Mouse (Mus musculus): ENCODE data around the gene Trnp1.

The Trnp1 gene

DNA sequence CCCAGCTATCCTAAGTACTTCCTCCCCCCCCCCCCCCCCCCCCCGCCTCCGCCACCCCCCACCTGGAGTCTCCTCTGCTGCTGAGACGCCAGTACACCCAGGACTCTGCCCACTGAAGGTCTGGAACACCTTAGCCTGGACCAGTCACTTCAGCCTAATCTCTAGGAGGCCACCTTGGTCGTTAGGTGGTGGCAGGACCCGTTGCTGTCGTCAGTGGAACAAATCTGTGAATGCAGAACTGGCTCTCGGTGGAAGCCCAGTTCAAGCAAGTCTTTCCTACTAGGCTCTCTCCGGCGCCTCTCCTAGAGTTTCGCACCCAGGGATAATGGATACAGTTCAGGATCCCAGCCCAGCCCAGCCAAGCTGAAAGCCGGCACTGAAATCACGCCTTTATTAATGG lies 4.5 kb downstream of the Trnp1 start:
- no peak for DNase-seq

DNA sequence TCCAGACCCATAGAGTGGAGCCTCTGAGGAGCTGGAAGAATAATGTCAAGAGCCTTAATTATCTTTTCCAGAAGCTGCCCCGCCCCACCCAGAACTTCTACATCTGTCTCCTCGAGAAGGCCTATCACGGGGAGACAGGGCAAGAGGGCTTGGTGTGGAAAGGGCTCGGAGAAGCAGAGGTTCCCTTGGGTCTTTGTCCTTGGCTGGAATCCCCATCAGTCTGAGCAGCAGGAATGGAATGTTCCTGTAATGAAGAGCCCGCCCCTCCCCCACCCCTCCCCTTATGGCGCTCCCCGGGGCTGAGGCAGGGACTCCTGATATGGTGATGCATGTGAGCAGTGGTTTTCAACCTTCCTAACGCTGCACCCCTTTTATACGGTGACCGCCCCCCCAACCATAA lies 6.5 kb downstream of the Trnp1 start:
- DNase-seq, result no peak

DNA sequence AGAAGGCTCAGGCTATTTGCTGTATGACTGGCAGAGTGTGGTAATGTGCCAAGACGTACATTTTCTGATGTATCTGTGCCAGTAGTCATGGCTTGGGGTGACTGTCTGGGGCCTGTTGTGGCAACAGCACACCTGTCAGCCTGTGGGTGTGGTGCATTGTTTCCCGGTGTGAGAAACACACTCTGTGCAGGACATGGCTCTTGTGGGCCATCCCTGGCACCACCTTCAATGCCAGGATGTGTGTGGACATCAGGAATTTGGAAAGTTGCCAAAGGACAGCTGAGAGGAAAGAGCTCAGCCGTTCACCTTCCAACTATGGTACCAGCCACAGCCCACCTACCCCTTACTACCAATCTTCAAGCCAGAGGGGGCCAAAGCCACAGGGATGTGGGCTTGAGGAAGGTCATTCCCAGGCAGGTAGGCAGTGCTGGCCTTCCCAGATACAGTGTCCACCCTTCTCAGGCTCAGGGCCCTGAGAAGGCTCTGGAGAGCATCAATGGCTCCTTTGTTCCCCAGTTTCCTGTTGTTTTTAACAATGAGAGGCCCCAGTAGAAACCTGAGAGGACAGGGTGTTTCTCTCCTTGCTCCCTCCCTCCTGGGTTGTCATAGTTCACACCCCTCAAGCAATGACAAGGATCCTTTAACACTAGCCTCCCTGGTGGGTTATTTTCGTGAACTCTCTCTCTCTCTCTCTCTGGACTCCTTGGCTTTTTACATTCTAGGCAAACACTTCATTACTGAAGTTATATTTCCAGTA lies 8.7 kb downstream of the Trnp1 start:
- no peak for DNase-seq

DNA sequence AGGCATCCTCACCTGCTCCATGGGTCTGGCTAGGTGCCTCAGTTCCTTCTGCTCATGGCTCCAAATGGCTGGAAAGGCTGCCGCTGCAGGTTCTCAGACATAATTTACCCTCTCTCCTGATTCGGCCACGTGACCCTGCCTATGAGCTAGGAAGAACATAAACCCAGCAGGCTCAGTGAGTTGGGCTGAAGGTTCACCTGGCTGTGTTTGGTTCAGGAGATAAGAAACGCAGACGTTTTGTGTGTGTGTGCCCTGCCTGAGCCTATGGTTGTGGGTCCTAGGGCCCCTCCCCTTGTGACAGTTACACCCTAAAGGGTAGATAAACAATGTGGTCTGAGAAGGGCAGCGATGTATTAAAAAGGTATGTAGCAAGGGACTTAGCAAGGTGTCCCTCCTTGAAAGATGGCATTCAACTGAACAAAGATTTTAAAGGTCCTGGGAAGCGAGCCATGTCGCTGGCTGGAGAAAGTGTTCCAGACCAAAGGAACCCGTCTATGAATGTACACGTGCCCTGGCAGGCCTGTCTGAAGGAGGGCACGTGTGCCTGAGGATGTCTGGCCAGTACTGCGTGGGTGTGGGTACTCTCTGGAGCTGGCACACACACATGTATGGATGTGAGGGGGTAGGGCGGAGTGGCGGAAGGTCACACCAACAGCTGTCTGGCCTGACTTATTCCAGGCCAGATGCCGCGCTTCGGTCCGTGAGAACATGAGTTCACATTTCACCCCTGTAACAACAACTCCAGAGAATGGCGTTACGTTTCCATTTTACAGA lies 9.5 kb downstream of the Trnp1 start:
- no peak for DNase-seq

DNA sequence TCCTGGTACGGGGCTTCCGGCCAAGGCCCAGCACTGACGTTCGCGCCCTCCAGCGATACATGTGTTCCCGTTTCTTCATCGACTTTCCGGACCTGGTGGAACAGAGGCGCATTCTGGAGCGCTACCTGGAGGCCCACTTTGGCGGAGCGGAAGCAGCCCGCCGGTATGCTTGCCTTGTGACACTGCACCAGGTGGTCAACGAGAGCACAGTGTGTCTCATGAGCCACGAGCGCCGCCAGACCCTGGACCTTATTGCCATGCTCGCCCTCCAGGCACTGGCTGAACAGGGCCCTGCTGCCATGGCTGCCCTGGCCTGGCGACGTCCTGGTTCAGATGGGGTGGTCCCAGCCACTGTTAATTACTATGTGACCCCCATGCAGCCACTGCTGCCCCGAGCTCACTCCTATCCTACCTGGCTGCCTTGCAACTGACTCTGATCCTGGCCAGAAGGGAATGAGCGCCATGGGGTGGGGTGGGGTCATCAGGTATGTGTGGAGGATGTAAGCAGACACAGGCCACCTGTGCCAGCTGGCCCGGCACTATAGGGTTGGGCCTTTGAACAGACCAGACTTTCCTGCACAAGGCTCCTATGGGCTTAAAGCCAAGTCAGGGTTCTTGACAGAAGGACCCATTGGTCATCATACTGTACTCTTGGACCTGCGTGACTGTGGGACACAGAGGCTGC lies 11.5 kb downstream of the Trnp1 start:
- DNase-seq, result no peak

DNA sequence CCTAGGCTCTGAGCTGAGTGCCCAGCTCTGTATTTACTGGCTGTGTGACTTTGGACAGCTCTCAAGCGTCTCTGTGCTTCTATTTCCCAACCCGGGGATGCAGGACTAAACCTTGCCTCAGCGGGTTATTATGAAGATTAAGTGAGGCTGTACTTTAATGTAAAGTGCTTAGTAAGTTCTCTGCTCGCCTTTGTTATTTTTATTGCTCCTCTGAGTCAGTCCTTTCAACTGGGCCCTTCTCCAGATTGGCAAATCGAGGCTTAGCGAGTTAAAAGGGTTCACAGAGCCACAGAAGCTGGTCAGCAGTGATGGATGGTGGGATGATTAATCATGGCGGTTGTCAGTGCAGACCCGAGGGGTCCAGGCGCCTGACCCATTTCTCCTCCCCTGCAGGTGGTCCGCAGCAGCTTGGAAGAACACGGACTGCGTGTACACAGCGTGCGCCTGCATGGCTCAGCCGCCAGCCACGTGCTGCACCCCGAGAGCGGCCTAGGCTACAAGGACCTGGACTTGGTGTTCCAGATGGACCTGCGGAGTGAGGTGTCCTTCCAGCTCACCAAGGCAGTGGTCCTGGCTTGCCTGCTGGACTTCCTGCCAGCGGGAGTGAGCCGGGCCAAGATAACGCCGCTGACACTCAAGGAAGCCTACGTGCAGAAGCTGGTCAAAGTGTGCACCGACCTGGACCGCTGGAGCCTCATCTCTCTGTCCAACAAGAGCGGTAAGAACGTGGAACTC lies 12.5 kb downstream of the Trnp1 start:
- no peak for DNase-seq

DNA sequence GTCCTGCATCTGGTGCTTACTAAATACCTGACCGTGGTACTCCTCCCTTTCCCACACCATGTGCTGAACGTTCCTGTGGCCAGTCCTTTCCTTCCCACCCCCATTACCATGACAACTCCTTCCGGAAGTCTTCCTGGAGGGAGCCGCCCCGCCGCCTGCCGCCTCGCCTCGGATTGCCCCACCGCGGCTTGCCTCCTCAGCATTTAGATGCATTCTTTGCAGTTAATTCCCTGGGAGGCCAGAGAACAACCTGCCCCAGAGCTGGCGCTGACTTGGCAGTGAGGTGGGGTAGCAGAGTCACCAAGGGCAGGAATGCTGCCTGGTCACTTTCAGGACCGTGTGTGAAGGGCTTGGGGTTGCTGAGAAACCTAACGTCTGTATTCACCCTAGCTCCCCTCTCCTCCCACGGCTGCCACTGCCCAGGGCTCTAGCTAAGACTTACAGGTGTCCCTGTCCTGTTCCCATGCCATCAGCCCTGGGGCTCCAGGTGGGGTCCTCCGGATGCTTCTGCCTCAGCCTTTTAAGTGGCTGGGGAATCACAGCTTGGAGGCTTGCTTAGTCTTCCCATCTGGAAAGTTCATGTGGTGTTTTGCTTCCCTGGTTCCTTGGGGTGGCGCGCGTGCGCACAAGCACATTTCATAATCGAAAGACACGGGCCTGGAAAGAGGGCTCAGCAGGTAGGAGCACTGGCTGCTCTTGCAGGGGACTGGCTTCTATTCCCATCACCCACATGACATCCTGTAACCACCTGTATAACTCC lies 13.9 kb downstream of the Trnp1 start:
- DNase-seq, result peak; percentile 63

DNA sequence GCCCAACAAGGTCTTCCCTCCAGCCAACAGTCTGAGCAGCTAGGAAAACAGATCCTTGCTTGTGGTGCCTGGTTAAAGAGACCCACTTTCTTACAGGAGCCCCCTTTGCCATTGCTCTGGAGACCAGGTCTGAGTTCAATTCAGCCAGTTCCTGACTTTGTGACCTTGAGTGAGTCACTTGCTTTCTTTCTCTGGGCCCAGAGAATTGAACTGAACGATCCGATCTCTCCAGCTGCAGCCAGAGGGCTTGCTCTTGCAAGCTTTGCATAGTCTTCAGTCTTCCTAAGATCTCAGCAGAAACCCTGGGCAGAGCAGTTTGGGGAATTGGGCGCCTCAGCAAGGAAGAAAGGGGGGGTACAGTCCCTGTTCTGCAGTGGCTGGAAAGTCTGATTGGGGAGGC lies 15.9 kb downstream of the Trnp1 start:
- no peak for DNase-seq

DNA sequence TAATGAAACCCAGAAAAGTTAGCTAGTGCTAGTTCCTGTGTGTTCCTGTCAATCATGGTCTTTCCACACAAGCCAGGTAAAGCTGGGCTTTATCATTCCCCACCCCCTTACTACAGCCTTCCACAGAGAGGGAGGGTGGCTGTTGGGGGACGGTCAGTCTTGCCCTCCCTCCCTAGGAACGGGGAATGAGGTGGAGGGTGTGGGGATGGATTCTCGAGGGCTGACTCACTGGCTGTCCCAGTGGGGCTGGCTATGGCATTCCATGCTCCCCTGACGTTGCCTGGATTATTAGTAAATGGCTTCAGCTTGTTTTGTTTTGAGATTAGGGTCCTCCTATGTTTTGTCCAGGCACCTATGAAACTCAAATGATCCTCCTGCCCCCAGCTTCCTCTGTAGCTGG lies 16.9 kb downstream of the Trnp1 start:
- no peak for DNase-seq

DNA sequence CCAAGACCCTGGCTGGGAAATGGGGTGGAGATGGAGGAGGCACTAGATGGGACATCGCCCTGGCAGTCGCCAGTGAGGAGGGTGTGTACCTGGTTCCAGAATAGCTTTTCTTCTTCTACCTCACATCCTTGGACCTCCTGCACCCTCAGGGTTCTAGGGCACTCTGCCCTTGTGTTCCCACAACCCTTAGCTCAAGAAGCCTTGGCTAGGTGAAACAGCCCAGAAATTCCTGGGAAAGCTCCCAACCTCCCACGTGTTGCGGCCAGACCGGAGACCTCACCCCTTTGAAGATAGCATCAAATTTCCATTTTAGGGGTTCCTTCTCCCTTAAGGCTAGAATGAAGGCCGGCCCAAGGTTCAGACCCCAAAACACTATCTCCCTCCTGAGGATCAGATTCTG lies 17.6 kb downstream of the Trnp1 start:
- DNase-seq, result no peak

DNA sequence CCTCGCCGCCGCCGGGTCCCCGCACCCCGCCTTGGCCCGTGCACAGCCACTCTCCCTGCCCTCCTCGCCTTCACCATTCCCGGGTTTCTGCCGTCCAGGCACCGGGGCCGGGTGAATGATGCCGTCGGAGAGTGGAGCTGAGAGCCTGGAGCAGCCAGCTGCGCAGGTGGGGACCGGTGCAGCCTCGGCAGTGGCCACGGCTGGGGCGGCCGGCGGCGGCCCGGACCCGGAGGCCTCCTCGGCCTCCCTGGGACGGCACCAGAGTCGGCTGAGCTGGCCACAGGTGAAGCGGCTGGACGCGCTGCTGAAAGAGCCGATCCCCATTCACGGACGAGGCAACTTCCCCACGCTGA lies 18.2 kb downstream of the Trnp1 start:
- DNase-seq, result no peak

DNA sequence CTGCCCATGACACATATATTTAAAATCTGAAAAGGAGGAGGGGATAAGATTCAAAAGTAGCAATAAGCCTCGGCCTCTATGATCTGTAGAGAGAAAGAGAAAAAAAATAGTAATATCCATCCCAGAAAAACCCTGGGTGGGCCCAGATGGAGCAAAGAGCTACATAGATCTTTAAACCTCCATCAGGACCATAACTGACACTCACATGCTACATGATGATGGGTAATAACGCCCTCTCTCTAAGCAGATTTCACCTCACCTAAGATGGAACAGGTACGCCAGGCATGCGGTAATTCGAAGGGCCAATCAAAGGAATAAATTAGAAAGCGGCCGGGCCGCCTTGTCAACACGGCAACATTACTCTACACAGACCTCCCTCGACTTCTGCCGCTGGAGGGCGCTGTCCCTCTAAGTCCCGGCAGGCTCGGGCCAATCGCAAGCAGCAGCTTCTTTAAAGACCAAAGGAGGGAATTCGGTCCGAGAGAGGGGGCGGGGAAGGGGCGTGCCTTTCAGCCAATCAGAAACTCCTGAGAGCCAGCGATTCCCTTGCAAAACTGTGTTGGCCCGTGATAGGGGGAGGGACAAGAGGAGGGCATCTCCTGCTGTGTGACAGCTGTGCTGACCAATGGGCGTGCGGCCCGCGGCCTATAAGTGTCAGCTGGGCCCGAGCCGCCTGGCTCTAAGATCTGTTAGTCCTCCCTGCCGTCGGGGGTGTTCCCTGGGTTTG lies 18.7 kb downstream of the Trnp1 start, which contains the start of gene Tent5b:
Gene Tent5b, plus strand, starts transcription at position 675 of the 727 bp plus-strand sequence.
- DNase-seq, result peak; percentile 99

DNA sequence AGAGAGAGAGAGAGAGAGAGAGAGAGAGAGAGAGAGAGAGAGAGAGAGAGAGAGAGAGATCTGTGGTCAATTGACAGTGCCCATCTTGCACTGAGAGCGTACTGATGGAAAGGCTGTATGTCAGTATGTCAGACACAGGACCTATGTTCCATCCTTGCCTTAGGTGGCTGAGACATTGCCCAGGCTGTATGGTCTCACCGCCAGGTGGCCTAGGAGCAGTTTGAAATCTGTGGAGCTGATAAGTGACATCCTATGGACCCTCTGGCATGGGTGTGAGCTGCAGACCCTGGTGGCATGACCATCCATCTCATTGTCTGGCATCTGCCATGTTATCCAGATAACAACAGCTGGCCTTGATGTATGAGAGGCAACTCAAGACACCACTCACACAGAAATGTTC lies 24.5 kb downstream of the Trnp1 start:
- DNase-seq, result no peak

DNA sequence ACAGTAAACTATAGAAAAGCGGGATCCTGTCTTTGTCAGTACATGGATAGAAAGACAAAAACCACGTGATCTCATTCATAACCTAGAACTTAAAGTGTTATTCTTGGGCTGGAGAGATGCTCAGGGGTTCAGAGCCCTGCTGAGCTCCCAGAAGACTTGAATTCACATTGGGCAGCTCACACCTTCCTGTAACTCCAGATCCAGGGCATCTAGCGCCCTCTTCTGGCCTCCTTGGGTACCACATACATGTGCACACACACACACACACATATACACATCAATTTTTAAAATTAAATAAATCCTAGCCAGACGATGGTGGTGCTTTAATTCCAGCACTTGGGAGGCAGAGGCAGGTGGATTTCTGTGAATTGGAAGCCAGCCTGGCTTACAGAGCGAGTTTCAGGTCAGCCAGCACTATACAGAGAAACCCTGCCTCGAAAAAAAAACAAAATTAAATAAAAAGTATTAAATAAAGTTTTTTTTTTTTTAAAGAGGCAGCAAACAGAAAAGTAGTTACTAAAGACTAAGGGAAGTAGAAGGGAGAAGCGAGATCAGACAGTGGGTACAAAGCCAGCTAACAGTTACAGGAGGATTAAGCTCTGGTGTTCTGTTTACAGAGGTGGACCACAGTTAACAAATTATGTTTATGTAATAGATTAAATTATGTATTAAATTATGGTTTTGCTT lies 27.1 kb downstream of the Trnp1 start:
- DNase-seq, result no peak

DNA sequence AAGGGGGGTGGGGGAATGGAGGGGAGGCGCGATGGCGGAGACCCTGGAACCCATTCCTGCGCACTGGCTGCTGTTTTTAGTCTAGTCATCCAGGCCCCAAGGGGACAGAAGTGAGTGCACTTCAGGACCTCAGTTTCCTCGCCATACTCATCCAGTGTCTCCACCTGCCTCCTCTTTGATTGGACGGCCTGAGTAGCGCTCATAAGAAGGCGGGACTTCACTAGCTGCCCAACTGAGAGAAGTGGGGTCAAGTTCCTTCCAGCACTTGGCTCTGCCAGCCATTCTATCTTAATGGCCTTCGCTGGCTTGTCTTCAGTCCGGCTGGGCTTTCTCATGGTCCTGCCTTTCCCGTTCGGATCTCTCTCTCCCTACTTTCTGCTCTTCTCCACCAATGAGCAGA lies 29.2 kb downstream of the Trnp1 start:
- DNase-seq, result no peak

DNA sequence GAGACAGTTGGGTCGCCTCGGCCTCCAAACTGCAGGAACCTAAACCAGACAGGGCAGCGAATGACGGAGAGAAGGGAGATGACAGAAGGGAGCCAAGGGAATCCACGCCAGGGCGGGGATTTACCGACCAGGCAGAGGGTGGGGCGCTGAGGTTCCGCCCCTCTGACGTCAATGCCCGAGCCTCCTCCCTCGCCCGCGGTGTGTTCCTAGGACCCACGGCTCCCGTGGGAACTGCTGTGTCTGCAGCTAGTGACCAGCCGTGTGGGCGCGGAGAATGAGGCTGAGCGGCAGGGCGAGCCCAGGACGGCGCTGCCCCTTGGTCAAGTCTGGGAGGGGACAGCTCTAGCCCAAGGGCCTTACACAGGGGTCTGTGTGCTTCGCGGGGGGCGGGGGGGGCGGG lies 30.3 kb downstream of the Trnp1 start:
- DNase-seq, result peak; percentile 84

DNA sequence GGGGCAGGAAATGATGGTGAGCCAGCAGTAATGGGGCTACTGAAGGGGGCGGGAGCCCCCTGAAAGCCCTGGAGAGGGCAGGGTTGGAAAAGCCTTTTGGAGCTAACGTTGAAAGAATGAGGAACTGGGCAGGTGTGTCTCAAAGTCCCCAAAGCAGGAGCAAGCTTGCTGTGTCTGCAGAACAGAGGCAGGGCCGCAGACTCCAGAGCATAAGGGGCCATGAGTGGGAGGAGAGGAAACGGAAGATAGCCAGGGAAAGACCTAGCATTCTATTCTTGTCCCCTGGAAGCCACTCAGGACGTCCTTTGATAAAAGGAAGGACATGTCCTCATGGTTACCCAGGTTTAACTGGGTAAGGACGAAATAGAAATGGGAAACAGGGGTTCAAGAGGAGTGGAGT lies 35.2 kb downstream of the Trnp1 start:
- DNase-seq, result no peak

DNA sequence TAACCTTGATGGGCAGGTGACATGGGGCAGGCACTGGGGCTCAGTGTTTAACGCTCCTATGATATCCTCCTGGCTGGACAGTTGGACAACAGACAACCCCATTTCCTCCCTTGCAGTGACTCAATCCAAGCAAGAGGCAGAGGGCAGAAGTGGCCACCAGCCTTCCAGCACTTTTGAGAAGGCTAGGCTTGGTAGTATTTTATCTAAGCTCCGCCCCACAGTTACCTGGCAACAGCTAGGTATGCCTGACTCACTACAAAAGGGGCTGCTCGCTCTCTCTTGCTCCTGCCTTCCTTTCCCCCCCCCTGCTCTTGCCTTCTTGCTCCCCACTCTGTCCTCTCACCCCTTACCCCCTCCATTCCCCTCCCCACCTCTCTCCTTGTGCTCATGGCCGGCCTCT lies 37.0 kb downstream of the Trnp1 start:
- DNase-seq, result no peak

DNA sequence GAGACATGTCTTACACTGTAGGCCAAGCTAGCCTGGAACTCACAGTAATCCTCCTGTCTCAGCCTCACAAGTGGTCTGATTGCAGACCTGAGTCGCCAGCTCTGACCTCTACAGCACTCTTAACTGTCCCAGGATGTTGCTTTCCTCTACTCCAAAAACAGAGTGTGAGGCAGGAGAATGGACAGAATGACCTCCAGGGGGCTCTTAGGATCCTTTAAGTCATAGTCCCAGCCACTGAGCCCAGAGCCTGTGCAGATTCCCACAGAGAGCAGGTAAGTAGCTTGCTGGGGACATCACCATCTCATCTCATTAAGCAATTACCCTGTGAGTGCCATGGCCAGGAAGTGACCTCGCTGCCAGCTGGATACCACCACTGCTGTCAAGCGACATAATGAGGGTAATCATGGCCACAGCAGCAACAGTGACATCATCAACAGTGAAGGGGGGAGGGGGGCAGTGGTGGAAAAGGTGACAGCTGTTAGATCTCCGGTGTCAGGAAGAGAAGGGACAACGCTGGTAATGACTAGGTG lies 37.5 kb downstream of the Trnp1 start:
- no peak for DNase-seq

DNA sequence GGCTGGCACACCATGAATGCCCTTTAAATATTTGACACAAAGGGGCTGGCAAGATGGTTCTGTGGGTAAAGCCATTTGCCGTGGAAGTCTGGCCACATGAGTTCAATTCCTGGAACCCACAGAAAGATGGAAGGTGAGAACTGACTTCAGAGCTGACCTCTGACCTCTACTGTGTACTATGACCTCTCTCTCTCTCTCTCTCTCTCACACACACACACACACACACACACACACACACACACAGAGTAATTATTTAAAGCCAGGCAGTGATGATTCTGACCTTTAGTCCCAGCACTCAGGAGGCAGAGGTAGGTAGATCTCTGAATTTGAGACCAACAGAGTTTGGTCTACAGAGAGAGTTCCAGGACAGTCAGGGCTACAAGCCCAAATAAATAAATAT lies 38.3 kb downstream of the Trnp1 start:
- DNase-seq, result no peak

DNA sequence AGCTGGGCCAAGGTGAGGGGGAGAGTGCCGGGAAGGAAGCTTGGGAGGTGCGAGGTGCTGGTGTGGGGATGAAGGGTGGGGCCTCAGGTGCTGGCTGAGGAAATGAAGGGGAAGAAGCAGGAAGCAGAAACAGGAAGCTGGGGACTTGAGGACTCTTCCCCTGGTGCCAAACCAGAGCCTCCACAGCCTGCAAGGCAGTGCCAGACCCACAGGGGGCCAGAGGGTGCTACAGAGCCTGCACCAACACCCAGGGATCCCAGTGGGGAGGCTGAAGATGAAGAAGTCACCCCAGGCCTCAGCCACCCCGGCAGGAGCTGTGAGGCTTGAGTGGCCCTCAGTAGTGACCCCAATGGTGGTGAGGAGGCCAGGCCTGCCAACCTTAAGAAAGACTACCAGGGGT lies 40.3 kb downstream of the Trnp1 start:
- DNase-seq, result no peak
